Mouse (Mus musculus): ENCODE data around the gene Atp6v1a. TPM values are rescaled to one million over a fixed set of nuclear protein-coding genes. Genes with fewer than 3 reads are reported as not detected.

Atp6v1a gene
- polyA plus RNA-seq, 1 experiment from 2014 or later, result 56.4 TPM

- H3K9me3 ChIP-seq (ENCODE audit: low read depth, low read length), result no peaks in the 10 kb centered on the region
- TF ChIP-seq CTCF (IDR thresholded peaks at IDR 0.05; ENCODE audit: low read depth), result no peak
- no peak overlapping the region for H3K4me2 ChIP-seq
- H3K27me3 ChIP-seq (ENCODE audit: insufficient read depth, low read length), result no peaks in the 10 kb centered on the region
- H3K36me3 ChIP-seq (ENCODE audit: insufficient read depth), result peaks cover 13% of the 10 kb centered on the region
- ATAC-seq (ENCODE audit: insufficient read depth), result no peak
- no peak overlapping the region for H3K9ac ChIP-seq
- no peak overlapping the region for H3K4me3 ChIP-seq (ENCODE audit: low read depth, low read length)
- no peak overlapping the region for H3K27ac ChIP-seq (ENCODE audit: low read depth)
- WGBS, result 82% methylated on average over 2 of the region's 2 CpGs
- DNase-seq, result no peak
- H3K4me1 ChIP-seq (ENCODE audit: insufficient read depth), result no peaks in the 10 kb centered on the region
These were observed 24.3 kb upstream of the Atp6v1a start for GRCm38 (mm10) chr16:44163831-44164230.

- TF ChIP-seq CTCF (IDR thresholded peaks at IDR 0.05; ENCODE audit: low read depth), result no peak
- WGBS, result 93% methylated on average over 7 of the region's 7 CpGs
- no peak overlapping the region for H3K9ac ChIP-seq
- H3K4me3 ChIP-seq (ENCODE audit: low read depth, low read length), result no peak overlapping the region
- ATAC-seq (ENCODE audit: insufficient read depth) (no peak), DNase-seq (no peak)
- no peak overlapping the region for H3K4me2 ChIP-seq
- peaks cover 28% of the 10 kb centered on the region for H3K36me3 ChIP-seq (ENCODE audit: insufficient read depth)
- H3K27ac ChIP-seq (ENCODE audit: low read depth), result no peak overlapping the region
- H3K9me3 ChIP-seq (ENCODE audit: low read depth, low read length), result no peaks in the 10 kb centered on the region
- no peaks in the 10 kb centered on the region for H3K27me3 ChIP-seq (ENCODE audit: insufficient read depth, low read length)
- H3K4me1 ChIP-seq (ENCODE audit: insufficient read depth), result no peaks in the 10 kb centered on the region
These were observed 19.8 kb upstream of the Atp6v1a start for GRCm38 (mm10) chr16:44159325-44159724.

- WGBS, result 75% methylated on average over 6 of the region's 6 CpGs
- Histone ChIP-seq H3K27ac (ENCODE audit: low read depth) (no peak overlapping the region), H3K4me3 (ENCODE audit: low read depth, low read length) (no peak overlapping the region), H3K9me3 (ENCODE audit: low read depth, low read length) (no peaks in the 10 kb centered on the region), H3K9ac (no peak overlapping the region), H3K27me3 (ENCODE audit: insufficient read depth, low read length) (no peaks in the 10 kb centered on the region), H3K4me1 (ENCODE audit: insufficient read depth) (no peaks in the 10 kb centered on the region), H3K36me3 (ENCODE audit: insufficient read depth) (peaks cover 20% of the 10 kb centered on the region; the same call in 1 of the 2 replicates), H3K4me2 (no peak overlapping the region)
- ATAC-seq (ENCODE audit: insufficient read depth), result no peak
- no peak for DNase-seq
- peak; percentile 13; the same call in 1 of the 2 replicates for TF ChIP-seq CTCF (IDR thresholded peaks at IDR 0.05; ENCODE audit: low read depth)
These were observed 15.1 kb upstream of the Atp6v1a start for GRCm38 (mm10) chr16:44154497-44155057.

- no peak overlapping the region for H3K27ac ChIP-seq (ENCODE audit: low read depth)
- WGBS, result 86% methylated on average over 1 of the region's 1 CpGs
- TF ChIP-seq CTCF (IDR thresholded peaks at IDR 0.05; ENCODE audit: low read depth), result peak; percentile 28; the same call in 1 of the 2 replicates
- no peak overlapping the region for H3K4me3 ChIP-seq (ENCODE audit: low read depth, low read length)
- no peak for ATAC-seq (ENCODE audit: insufficient read depth)
- H3K9me3 ChIP-seq (ENCODE audit: low read depth, low read length), result no peaks in the 10 kb centered on the region
- no peaks in the 10 kb centered on the region for H3K27me3 ChIP-seq (ENCODE audit: insufficient read depth, low read length)
- H3K9ac ChIP-seq, result no peak overlapping the region
- no peak overlapping the region for H3K4me2 ChIP-seq
- H3K4me1 ChIP-seq (ENCODE audit: insufficient read depth), result no peaks in the 10 kb centered on the region
- DNase-seq, result peak; percentile 22
- H3K36me3 ChIP-seq (ENCODE audit: insufficient read depth), result 0 out of 2 replicates have a peak, but pooled peaks cover 3% of the 10 kb centered on the region
These were observed 9.7 kb upstream of the Atp6v1a start for GRCm38 (mm10) chr16:44149002-44149767.

GRCm38 (mm10) chr16:44141483-44141882 is 2.0 kb upstream of the Atp6v1a start:
- TF ChIP-seq CTCF (IDR thresholded peaks at IDR 0.05; ENCODE audit: low read depth), result no peak
- no peak for ATAC-seq (ENCODE audit: insufficient read depth)
- no peaks in the 10 kb centered on the region for H3K9me3 ChIP-seq (ENCODE audit: low read depth, low read length)
- H3K4me1 ChIP-seq (ENCODE audit: insufficient read depth), result peaks cover 11% of the 10 kb centered on the region; the same call in 1 of the 2 replicates
- H3K4me2 ChIP-seq, result peak overlapping the region; percentile 85
- WGBS, result 37% methylated on average over 6 of the region's 6 CpGs
- H3K27me3 ChIP-seq (ENCODE audit: insufficient read depth, low read length), result no peaks in the 10 kb centered on the region
- H3K4me3 ChIP-seq (ENCODE audit: low read depth, low read length), result peak overlapping the region; percentile 97
- peak; percentile 45 for DNase-seq
- peak overlapping the region; percentile 58; the same call in 1 of the 2 replicates for H3K27ac ChIP-seq (ENCODE audit: low read depth)
- 0 out of 2 replicates have a peak, but pooled peaks cover 3% of the 10 kb centered on the region for H3K36me3 ChIP-seq (ENCODE audit: insufficient read depth)
- H3K9ac ChIP-seq, result peak overlapping the region; percentile 20; the same call in 1 of the 2 replicates

- under 1% methylated on average over 44 of the region's 44 CpGs for WGBS
- peak overlapping the region; percentile 92 for H3K9ac ChIP-seq
- DNase-seq, result peak; percentile 84
- H3K4me1 ChIP-seq (ENCODE audit: insufficient read depth), result peaks cover 11% of the 10 kb centered on the region; the same call in 1 of the 2 replicates
- H3K36me3 ChIP-seq (ENCODE audit: insufficient read depth), result no peaks in the 10 kb centered on the region
- H3K27me3 ChIP-seq (ENCODE audit: insufficient read depth, low read length), result no peaks in the 10 kb centered on the region
- peak; percentile 55 for TF ChIP-seq CTCF (IDR thresholded peaks at IDR 0.05; ENCODE audit: low read depth)
- no peaks in the 10 kb centered on the region for H3K9me3 ChIP-seq (ENCODE audit: low read depth, low read length)
- ATAC-seq (ENCODE audit: insufficient read depth), result peak; percentile 70
- H3K4me2 ChIP-seq, result peak overlapping the region; percentile 85
- peak overlapping the region; percentile 99 for H3K27ac ChIP-seq (ENCODE audit: low read depth)
- H3K4me3 ChIP-seq (ENCODE audit: low read depth, low read length), result peak overlapping the region; percentile 97
These were observed 782 bp upstream of the Atp6v1a start for GRCm38 (mm10) chr16:44140186-44140787.
